Mouse (Mus musculus) forebrain, embryonic 15.5 days (tissue): ENCODE measurements around the gene Rchy1. TPM values are rescaled to one million over a fixed set of nuclear protein-coding genes. Genes with fewer than 3 reads are reported as not detected.

Experiments
- ATAC-seq: fragments of 200-750 bp; cut with Nextera tagmentation; replicated peaks from 2 replicates; pipeline ENCODE4 v1.8.0; 2017; ENCODE audit warnings: mild to moderate bottlenecking, moderate TSS enrichment, moderate library complexity
- H3K27ac ChIP-seq: fragments of 300-500 bp; sonication (generic); replicated peaks from 2 replicates; pipeline ENCODE4 v1.5.1; 2015; ENCODE audit warnings: mild to moderate bottlenecking, inconsistent platforms
- H3K27me3 ChIP-seq: fragments of 300-500 bp; sonication (generic); 2 replicates; pipeline ENCODE4 v1.6.1; 2015; ENCODE audit warnings: inconsistent platforms
- H3K36me3 ChIP-seq: fragments of 300-500 bp; sonication (generic); 2 replicates; pipeline ENCODE4 v1.6.1; 2015; ENCODE audit warnings: mild to moderate bottlenecking, inconsistent platforms
- H3K4me1 ChIP-seq: fragments of 300-500 bp; sonication (generic); 2 replicates; pipeline ENCODE4 v1.6.1; 2015; ENCODE audit warnings: inconsistent platforms
- H3K4me2 ChIP-seq: fragments of 300-500 bp; sonication (generic); replicated peaks from 2 replicates; pipeline ENCODE4 v1.6.1; 2015; ENCODE audit warnings: mild to moderate bottlenecking, inconsistent platforms
- H3K4me3 ChIP-seq: fragments of 300-500 bp; sonication (generic); 2 replicates; pipeline ENCODE4 v1.5.1; 2015; ENCODE audit warnings: mild to moderate bottlenecking, inconsistent platforms
- H3K9ac ChIP-seq: fragments of 300-500 bp; sonication (generic); replicated peaks from 2 replicates; pipeline ENCODE4 v1.6.1; 2015; ENCODE audit warnings: mild to moderate bottlenecking, inconsistent platforms
- H3K9me3 ChIP-seq: fragments of 300-500 bp; sonication (generic); 2 replicates; pipeline ENCODE4 v1.6.1; 2016; ENCODE audit warnings: inconsistent platforms
- WGBS: fragments of 180-500 bp; shearing (Covaris S2); methylation state at CpG from one replicate; pipeline ENCODE4 v1.1.7; 2015; ENCODE audit warnings: mixed read lengths; 5-methylcytosine and 5-hydroxymethylcytosine counted together
- polyA plus RNA-seq: library from polyadenylated mRNA; unstranded; fragments of >200 nt; fragmentation: Nextera tagmentation; extraction: Ambion mirVana; gene quantifications from 2 replicates; pipeline ENCODE4 v1.2.1, GENCODE M21; 2015

Gene Rchy1
- 70.6 and 74.0 TPM in 2 replicates for polyA plus RNA-seq

- H3K4me2 ChIP-seq = peak within 1 kb of the TSS; percentile 60
- H3K4me3 ChIP-seq = peak within 1 kb of the TSS; percentile 82
- H3K27ac ChIP-seq = peak within 1 kb of the TSS; percentile 100
- no peaks in the 10 kb centered on the region for H3K27me3 ChIP-seq
- peak; percentile 98 for ATAC-seq
- no peaks in the 10 kb centered on the region for H3K9me3 ChIP-seq
- H3K9ac ChIP-seq = peak within 1 kb of the TSS; percentile 79
- WGBS = under 1% methylated on average over 65 of the region's 65 CpGs
- peaks cover 37% of the 10 kb centered on the region for H3K4me1 ChIP-seq
- no peaks in the 10 kb centered on the region for H3K36me3 ChIP-seq
Observed at GRCm38 (mm10) chr5:91962639-91963440, at the start of gene Rchy1. Gene Rchy1, minus strand, starts transcription at chr5:91963068.

- Histone ChIP-seq H3K9me3 (no peaks in the 10 kb centered on the region), H3K4me1 (no peaks in the 10 kb centered on the region), H3K9ac (no peak overlapping the region), H3K4me3 (no peak overlapping the region), H3K27me3 (no peaks in the 10 kb centered on the region), H3K36me3 (no peaks in the 10 kb centered on the region), H3K27ac (no peak overlapping the region), H3K4me2 (no peak overlapping the region)
- ATAC-seq = no peak
- WGBS = 63% methylated on average over 7 of the region's 7 CpGs
Observed at GRCm38 (mm10) chr5:92011756-92012155, 48.9 kb upstream of the Rchy1 start.

- no peak overlapping the region for H3K4me3 ChIP-seq
- H3K27ac ChIP-seq = no peak overlapping the region
- no peak overlapping the region for H3K4me2 ChIP-seq
- 56% methylated on average over 2 of the region's 2 CpGs for WGBS
- H3K9ac ChIP-seq = no peak overlapping the region
- H3K36me3 ChIP-seq = no peaks in the 10 kb centered on the region
- H3K9me3 ChIP-seq = no peaks in the 10 kb centered on the region
- no peaks in the 10 kb centered on the region for H3K4me1 ChIP-seq
- no peak for ATAC-seq
- H3K27me3 ChIP-seq = no peaks in the 10 kb centered on the region
Observed at GRCm38 (mm10) chr5:92009827-92010226, 47.0 kb upstream of the Rchy1 start.

GRCm38 (mm10) chr5:92003011-92003410 is 40.1 kb upstream of the Rchy1 start:
- no peak overlapping the region for H3K4me3 ChIP-seq
- H3K36me3 ChIP-seq = no peaks in the 10 kb centered on the region
- H3K4me2 ChIP-seq = no peak overlapping the region
- no peak overlapping the region for H3K9ac ChIP-seq
- no peak for ATAC-seq
- H3K9me3 ChIP-seq = no peaks in the 10 kb centered on the region
- WGBS = 72% methylated on average over 2 of the region's 2 CpGs
- no peaks in the 10 kb centered on the region for H3K27me3 ChIP-seq
- H3K4me1 ChIP-seq = no peaks in the 10 kb centered on the region
- H3K27ac ChIP-seq = no peak overlapping the region

GRCm38 (mm10) chr5:92000770-92001169 is 37.9 kb upstream of the Rchy1 start:
- H3K27me3 ChIP-seq = no peaks in the 10 kb centered on the region
- 82% methylated on average over 2 of the region's 2 CpGs for WGBS

GRCm38 (mm10) chr5:91994546-91994945 is 31.7 kb upstream of the Rchy1 start:
- Histone ChIP-seq H3K4me3 (no peak overlapping the region), H3K36me3 (no peaks in the 10 kb centered on the region), H3K4me2 (no peak overlapping the region), H3K27ac (no peak overlapping the region), H3K9me3 (no peaks in the 10 kb centered on the region), H3K27me3 (no peaks in the 10 kb centered on the region), H3K9ac (no peak overlapping the region), H3K4me1 (no peaks in the 10 kb centered on the region)
- no peak for ATAC-seq
- WGBS = 60% methylated on average over 13 of the region's 13 CpGs

More at GRCm38 (mm10) chr5:92000770-92001169, 37.9 kb upstream of the Rchy1 start:
- Histone ChIP-seq H3K4me3 (no peak overlapping the region), H3K4me2 (no peak overlapping the region), H3K9ac (no peak overlapping the region), H3K36me3 (no peaks in the 10 kb centered on the region), H3K9me3 (no peaks in the 10 kb centered on the region), H3K27ac (no peak overlapping the region), H3K4me1 (no peaks in the 10 kb centered on the region)
- no peak for ATAC-seq

- H3K27ac ChIP-seq = no peak overlapping the region
- H3K9me3 ChIP-seq = no peaks in the 10 kb centered on the region
- no peak overlapping the region for H3K4me2 ChIP-seq
- no peaks in the 10 kb centered on the region for H3K4me1 ChIP-seq
- ATAC-seq = no peak
- no peak overlapping the region for H3K4me3 ChIP-seq
- H3K9ac ChIP-seq = no peak overlapping the region
- H3K27me3 ChIP-seq = no peaks in the 10 kb centered on the region
- no peaks in the 10 kb centered on the region for H3K36me3 ChIP-seq
- 96% methylated on average over 2 of the region's 2 CpGs for WGBS
Observed at GRCm38 (mm10) chr5:91993061-91993460, 30.2 kb upstream of the Rchy1 start.

GRCm38 (mm10) chr5:91991191-91991937 is 28.5 kb upstream of the Rchy1 start:
- no peak overlapping the region for H3K27ac ChIP-seq
- H3K4me2 ChIP-seq = no peak overlapping the region
- no peak overlapping the region for H3K9ac ChIP-seq
- no peak for ATAC-seq
- H3K4me1 ChIP-seq = no peaks in the 10 kb centered on the region
- H3K9me3 ChIP-seq = no peaks in the 10 kb centered on the region
- no peaks in the 10 kb centered on the region for H3K36me3 ChIP-seq
- H3K4me3 ChIP-seq = no peak overlapping the region
- WGBS = 87% methylated on average over 6 of the region's 6 CpGs
- H3K27me3 ChIP-seq = no peaks in the 10 kb centered on the region

- ATAC-seq = no peak
Observed at GRCm38 (mm10) chr5:91989261-91989660, 26.4 kb upstream of the Rchy1 start.

GRCm38 (mm10) chr5:91987799-91988198 is 24.9 kb upstream of the Rchy1 start:
- no peak for ATAC-seq
- WGBS = 94% methylated on average over 2 of the region's 2 CpGs
- Histone ChIP-seq H3K4me2 (no peak overlapping the region), H3K36me3 (no peaks in the 10 kb centered on the region), H3K27ac (no peak overlapping the region), H3K4me3 (no peak overlapping the region), H3K9ac (no peak overlapping the region), H3K9me3 (no peaks in the 10 kb centered on the region), H3K27me3 (no peaks in the 10 kb centered on the region), H3K4me1 (no peaks in the 10 kb centered on the region)

More at GRCm38 (mm10) chr5:91989261-91989660, 26.4 kb upstream of the Rchy1 start:
- no peak overlapping the region for H3K9ac ChIP-seq
- H3K4me3 ChIP-seq = no peak overlapping the region
- no peak overlapping the region for H3K4me2 ChIP-seq
- H3K27me3 ChIP-seq = no peaks in the 10 kb centered on the region
- H3K27ac ChIP-seq = no peak overlapping the region
- 80% methylated on average over 9 of the region's 9 CpGs for WGBS
- H3K36me3 ChIP-seq = no peaks in the 10 kb centered on the region
- H3K9me3 ChIP-seq = no peaks in the 10 kb centered on the region
- H3K4me1 ChIP-seq = no peaks in the 10 kb centered on the region

- 68% methylated on average over 4 of the region's 4 CpGs for WGBS
- H3K9me3 ChIP-seq = no peaks in the 10 kb centered on the region
- H3K4me1 ChIP-seq = no peaks in the 10 kb centered on the region
- H3K27ac ChIP-seq = no peak within 1 kb of the TSS
- H3K9ac ChIP-seq = no peak within 1 kb of the TSS
- no peaks in the 10 kb centered on the region for H3K27me3 ChIP-seq
- H3K36me3 ChIP-seq = no peaks in the 10 kb centered on the region
- no peak for ATAC-seq
- no peak within 1 kb of the TSS for H3K4me3 ChIP-seq
- H3K4me2 ChIP-seq = no peak within 1 kb of the TSS
Observed at GRCm38 (mm10) chr5:91987236-91987635, 24.4 kb upstream of the Rchy1 start, which contains the start of gene Odaph. Gene Odaph, plus strand, starts transcription at chr5:91987475.

GRCm38 (mm10) chr5:91985721-91986120 is 22.9 kb upstream of the Rchy1 start:
- no peaks in the 10 kb centered on the region for H3K9me3 ChIP-seq
- no peaks in the 10 kb centered on the region for H3K27me3 ChIP-seq
- ATAC-seq = no peak
- H3K36me3 ChIP-seq = no peaks in the 10 kb centered on the region
- WGBS = 32% methylated on average over 2 of the region's 2 CpGs
- no peak overlapping the region for H3K27ac ChIP-seq
- H3K4me1 ChIP-seq = no peaks in the 10 kb centered on the region
- H3K4me2 ChIP-seq = no peak overlapping the region
- no peak overlapping the region for H3K4me3 ChIP-seq
- no peak overlapping the region for H3K9ac ChIP-seq
